Mouse (Mus musculus): Measurements from ENCODE around the gene Pfkfb4.

Gene Pfkfb4

DNA sequence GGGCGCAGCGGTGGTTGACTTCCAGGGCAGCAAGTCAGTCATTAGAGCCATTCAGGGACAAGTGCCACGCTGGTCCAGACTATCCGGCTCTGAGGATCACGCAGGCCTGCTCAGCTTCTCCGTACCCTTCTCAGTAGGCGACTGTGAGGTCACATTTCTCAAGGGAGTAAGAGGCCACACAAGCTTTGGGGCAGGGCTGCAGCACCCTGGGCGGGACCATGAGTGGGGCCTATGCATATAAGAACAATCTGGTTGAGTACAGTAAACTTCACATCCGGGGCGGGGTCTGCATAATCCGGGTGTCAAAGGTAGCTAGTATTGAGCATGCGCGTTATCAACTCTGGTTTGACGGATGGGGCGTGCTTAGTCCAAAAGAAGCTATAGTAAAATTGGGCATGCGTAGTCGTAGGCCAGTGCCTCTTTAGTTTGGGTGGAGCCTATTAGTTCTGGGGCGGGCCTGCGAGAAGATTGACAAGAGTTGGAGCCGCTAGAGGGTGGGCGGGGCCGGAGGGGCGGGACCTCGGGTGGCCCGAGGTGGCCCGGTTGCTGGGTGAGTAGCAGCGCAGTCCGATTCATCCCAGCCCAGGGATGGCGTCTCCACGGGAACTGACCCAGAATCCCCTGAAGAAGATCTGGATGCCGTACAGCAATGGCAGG is at the start of gene Pfkfb4:
Gene Pfkfb4 (plus strand): TSS at position 351 of the 657 bp plus-strand sequence.
- DNase-seq = peak; percentile 99

DNA sequence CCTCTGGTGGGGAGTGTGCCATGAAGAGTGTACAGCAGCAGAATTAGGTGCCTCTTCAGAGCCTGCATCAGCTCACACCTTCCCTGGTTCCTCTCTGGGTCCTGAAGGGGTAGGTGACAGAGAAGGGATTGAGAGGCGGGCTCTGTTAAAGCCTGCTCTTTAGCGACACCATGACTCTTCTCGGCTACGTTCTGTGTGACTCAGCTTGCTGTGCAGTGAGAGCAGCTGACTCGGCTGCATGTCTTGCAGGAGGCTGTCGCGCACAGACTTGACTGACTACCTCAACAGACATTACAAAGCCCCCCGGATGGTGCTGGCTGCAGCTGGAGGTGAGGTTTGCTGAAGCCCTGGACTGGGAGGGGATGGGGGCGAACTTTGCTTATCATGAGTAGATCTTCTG is 46.5 kb upstream of the Pfkfb4 start:
- DNase-seq = no peak

DNA sequence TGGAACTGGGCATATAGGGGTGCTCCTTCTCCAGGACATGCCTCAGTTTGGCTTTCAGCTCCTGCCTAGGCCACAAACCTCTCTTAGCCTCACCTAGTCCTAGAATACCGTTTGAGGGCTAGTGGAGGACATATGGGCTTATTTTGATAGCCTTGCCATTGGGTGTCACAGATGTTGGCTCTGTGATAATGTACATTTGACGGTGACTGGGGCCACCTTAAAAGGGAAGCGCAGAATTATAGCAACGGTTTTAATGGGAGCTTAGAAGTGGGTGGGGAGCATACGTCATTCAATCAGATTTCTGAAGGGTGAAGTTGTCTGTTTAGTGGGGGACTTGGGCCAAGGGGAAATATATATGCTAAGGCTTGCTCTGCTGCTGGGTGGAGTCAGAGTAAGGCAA is 46.0 kb upstream of the Pfkfb4 start:
- DNase-seq = no peak

DNA sequence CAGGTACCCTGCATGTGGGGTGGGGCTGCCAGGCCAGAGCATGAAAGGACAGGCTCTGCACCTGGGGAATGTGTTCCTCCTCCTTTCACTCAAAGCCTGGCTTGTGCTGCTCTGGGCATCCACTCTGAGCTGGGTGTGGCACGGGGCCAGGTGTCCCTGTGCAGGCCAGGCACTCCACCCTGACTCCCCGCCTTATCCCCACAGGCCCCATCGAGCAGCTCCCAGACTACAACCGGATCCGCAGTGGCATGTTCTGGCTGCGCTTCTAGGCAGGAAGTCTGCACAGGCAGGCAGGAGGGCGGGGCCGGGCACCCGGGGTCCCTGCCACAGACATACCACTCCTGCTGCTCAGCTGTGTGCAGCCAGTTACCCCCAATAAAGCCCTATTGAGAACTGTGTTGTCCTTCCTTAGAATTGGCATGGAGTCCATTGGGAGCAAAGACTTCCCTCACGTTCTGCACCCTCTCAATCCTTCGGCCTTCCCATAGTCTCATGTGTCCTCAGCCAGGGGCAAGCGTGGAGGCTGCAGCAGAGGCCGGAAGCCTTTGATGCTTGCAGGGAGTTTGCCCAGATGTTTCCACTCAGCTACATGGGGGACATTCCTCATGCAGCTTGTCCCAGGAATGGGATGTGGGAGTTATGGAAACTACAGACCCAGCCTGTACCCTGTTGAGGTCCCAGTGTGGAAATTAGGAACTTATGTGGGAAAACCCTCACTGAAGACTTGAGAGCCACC is 42.2 kb upstream of the Pfkfb4 start:
- DNase-seq = peak; percentile 69

DNA sequence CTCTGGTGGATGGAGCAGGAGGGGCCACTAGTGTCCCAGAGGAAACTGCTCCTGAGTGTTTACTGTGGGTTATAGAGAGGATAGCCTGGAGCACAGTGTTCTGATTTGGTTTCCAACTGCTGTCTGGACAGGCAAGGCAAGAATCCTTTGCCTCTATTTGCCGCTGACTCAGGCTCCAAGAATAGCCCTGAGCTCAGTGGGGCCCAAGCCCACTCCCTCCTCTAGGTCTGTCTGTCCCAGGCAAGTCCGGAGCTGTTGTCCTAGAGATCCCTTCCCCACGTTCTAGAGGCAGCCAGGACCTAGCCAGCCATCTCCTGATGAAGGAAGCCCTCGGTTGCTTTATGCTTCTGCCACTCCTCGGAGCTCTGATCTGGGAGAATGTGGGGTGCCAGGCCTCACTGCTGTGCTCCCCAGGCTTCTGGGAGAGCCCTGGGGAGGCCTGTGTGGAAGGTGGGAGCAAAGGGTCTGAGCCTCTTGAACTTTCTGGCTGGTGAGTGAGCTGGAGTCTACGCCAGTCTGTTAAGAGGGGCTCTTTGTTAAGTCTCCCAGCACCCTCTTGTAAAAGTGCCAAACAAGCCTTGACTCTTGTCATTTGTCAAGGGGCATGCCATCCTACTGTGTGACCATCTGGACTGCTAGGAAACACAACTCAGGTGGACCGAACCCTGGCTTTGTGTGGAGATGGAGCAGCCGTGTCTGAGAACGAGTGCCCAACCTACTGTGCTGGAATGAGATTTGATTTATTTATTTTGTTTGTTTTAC is 41.4 kb upstream of the Pfkfb4 start:
- no peak for DNase-seq

DNA sequence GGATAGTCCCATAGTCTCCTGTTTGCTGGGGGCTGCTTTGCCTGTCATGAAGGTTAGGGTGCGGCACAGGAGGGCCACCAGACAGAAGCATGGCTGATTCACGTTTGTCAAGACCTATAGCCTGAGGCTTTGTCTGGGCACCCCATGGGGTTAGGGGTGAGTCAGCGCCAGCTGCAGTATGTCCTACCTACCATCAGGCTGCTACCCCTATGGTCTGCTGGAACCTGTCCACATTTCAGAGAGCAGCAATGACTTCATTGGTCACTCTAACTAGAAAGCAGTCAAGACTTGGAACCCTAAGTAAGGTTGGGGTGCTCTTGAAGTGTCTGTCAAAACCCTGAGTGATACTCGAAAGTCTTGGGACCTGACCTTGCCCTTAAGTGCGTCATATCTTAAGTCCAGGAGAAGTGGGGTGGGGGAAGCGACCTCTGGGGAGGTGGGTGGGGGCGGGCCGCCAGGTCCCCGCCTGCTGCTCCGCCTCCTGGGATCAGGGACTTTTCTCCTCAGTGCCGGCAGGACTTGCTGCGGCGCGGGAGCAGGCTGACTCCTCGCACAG is 38.4 kb upstream of the Pfkfb4 start, which contains the start of gene Col7a1:
Gene Col7a1 (plus strand): TSS at position 506 of the 556 bp plus-strand sequence.
- peak; percentile 16 for DNase-seq

DNA sequence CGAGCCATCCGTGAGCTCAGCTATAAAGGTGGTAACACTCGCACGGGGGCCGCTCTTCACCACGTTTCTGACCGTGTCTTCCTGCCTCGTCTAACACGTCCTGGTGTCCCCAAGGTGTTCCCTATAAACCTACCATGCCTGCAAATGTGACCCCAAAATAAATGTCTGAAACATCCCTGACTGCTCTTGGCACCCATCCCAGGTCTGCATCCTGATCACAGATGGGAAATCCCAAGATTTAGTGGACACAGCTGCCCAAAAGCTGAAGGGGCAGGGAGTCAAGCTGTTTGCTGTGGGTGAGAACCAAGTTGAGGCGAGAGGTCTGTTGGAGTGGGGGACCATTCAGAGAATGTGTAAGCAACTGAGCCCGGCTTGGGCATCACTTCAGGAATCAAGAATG is 36.3 kb upstream of the Pfkfb4 start:
- no peak for DNase-seq

DNA sequence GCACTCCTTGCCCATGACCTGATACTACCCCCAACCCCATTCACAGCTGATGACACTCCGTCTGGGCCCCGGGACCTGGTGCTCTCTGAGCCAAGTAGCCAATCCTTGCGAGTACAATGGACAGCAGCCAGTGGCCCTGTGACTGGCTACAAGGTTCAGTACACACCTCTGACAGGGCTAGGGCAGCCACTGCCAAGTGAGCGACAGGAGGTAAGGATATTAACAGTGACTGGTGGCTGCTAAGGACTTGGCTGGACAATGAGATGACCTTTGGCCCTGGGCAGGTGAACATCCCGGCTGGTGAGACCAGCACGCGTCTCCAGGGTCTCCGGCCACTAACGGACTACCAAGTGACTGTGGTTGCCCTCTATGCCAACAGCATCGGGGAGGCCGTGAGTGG is 35.7 kb upstream of the Pfkfb4 start:
- no peak for DNase-seq

DNA sequence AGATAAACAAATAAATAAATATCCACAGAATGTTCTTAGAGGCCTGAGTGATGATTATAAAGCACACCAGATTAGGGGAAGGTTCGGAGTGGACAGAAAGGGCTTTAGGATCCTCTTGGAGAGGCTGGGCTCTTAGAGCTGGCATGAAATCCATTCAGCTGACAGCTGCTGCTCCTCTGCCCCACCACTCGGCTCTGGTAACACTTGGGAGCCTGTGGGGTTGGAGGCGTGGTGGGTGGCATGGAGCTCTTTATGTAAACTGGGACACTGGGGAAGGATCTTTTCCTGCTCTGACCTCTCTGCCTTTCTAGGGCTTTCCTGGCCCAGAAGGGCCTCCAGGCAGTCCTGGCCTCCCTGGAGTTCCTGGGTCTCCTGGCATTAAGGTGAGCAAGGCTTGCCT is 28.0 kb upstream of the Pfkfb4 start:
- DNase-seq = no peak

DNA sequence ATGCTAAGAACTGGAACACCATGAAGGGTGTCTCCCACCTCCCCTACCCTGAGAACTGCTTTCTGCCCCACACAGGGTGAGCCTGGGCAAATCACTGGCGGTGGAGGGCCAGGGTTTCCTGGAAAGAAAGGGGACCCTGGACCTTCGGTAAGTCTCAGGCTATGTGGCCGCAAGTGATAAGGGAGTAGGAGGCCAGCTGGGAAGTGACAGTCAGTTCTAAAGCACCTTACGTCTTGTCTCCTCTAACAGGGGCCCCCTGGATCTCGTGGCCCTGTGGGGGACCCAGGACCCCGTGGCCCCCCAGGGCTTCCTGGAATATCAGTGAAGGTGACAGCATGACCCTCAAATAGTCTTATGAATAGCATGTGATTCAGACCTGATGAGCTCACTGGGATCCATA is 27.2 kb upstream of the Pfkfb4 start:
- DNase-seq = no peak

DNA sequence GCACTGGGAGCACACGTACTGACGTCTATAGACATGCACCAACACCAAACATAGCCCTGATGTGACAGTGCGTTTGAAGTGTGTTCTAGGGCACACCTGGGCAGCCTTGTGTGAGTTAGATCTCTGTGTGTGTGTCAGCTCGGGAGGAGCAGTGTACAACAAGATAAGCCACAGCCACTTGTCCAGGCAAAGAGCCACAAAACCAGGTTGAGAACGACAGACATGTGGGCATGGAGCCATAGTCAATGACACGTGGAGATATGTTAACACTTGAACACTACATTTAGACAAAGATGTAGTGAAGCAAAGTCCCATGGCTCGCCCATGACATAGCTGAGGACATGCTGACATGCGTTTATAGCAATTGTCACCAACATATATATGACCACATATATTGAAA is 21.0 kb upstream of the Pfkfb4 start:
- DNase-seq = no peak

DNA sequence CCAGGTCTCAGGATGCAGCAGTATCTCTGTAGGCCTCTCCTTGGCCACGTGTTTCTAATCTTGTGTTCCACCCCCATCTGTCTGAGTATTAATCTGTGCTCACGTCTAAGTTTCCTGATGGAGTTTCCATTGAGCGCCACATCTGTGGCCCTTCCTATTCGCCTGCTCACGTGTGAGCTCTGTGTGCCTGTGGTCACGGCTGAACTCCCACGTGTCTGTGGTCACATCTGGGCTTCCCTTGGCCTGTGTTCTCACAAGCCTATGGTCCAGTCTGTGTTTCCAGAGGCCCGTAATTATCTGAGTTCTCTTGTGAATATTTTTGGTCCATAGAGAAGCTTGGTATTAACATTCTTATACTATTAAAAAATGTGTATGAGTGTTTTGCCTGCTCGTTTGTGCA is 15.1 kb upstream of the Pfkfb4 start:
- DNase-seq = no peak

DNA sequence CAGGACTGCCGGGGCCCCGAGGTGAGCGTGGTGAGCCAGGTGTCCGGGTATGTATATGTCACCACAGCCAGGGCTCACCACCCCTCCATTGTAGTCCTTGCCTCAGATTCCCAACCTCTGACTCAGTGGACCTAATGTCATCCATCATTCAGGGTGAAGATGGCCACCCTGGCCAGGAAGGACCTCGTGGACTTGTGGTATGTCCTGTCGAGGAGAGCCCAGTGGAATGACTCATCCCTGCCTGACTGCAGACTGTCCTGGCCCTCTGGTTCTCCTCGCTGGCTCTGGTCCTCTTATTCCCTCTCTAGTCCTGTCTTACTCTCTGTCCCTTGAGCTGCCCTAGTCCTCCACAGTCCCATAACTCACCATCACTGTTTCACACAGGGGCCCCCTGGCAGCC is 13.6 kb upstream of the Pfkfb4 start:
- DNase-seq = no peak

DNA sequence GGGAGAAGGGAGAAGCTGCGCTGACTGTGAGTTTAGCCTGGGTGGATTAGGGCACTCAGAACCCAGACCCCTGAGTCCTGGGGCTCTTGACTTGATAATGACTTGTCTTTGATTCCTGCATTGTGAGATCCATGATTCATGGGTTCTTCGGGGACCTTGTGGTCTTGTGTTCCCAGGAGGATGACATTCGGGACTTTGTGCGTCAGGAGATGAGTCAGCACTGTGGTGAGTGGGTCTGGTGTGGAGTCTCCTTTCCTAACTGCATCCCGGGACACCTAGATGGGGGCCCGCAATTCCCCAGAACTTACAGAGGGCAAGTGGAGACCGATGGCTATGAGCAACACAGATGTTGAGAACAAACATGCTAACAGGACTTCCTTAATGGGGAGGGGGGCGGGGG is 9.1 kb upstream of the Pfkfb4 start:
- DNase-seq = no peak

DNA sequence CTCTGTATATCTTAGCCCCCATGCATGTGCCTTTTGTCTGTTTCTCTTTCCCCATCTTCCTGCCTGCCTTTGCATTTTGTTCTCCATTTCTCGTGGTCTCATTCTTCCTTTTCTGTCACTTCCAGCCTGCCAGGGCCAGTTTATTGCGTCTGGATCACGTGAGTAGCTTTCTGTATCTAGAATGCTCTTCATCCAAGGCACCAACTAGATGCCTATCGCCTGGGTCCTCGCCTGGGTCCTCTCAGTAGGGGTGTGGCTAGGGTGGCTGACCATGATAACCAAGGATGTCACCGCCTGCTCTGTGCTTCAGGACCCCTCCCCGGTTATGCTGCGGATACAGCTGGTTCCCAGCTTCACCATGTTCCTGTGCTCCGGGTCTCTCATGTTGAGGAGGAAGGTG is 8.4 kb upstream of the Pfkfb4 start:
- no peak for DNase-seq

DNA sequence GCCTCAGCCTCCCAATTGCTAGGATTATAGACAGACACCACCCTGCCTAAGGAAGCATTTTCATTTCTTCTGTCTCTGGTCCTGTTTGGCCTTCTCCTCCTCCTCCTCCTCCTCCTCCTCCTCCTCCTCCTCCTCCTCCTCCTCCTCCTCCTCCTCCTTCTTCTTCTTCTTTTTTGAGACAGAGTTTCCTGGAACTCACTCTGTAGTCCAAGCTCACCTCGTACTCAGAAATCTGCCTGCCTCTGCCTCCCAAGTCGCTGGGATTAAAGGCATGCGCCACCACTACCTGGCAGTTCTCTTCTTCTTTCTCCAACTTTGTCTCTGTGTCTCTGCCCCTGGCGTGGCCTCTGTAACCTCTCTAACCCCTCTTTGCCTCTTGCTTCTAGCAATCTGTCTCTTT is 5.9 kb upstream of the Pfkfb4 start, which contains the start of gene Ucn2:
Gene Ucn2 (plus strand): TSS at position 301 of the 400 bp plus-strand sequence.
- DNase-seq = no peak

DNA sequence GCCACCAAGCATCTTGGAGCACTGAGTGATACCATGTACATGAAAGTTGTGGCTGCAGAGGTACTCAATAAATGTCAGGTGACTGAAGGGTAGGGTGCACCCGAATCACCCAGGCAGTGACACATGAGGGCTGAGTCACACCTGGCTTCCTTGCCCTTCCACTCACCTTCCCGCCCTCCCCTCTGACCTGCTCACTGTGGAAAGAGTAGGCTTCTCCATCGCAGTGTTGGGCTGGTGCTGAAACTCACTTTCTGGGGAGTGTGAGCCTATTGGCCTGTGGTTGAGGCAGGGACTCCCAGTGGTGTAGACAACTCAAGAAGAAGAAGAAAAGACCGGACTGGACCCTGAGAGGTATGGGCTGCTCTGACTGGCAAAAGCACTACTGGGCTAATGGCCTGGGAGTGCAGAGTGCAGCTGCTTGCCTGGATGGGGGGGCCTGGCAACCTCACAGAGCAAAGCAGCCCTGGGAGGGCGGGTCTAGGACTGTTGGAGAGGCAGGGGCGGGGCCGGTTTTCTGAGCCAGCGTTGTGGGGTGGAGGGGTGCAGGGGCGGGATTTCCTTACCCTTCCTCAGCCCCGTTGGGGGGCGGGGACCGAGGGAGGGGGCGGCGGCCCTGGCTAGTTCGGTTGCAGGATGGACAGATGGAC is 3.8 kb upstream of the Pfkfb4 start:
- peak; percentile 45 for DNase-seq

DNA sequence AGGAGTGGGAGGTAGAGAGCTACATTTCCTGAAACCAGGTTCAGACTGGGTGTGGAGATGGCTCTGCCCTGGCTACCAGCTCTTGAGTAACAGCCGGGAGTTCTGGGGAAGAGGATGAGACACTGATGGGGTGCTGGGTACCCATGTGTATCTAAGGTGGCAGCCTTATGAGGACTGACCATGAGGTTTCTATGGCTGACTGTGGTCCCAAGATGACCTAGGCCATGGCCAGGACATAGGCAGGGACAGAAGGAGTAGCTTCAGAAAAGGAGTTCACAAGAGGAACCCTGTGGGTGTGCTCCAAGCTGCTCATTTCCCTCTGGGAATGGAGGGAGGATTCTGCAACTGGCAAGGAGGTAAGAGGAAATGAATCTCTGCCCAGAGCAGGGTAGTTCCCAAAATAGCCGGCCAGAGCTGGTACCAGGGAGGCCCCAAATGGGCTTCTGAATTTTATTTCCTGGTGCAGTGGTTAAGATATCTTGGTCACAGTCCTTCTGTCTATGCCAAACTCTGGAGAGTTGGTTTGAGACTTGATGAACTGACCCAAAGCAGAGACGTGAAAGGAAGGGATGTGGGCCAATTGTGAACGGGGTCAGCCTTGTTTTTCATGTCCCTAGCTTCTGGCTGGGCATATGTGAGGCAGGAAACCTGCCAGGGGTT is 1.6 kb upstream of the Pfkfb4 start:
- no peak for DNase-seq

DNA sequence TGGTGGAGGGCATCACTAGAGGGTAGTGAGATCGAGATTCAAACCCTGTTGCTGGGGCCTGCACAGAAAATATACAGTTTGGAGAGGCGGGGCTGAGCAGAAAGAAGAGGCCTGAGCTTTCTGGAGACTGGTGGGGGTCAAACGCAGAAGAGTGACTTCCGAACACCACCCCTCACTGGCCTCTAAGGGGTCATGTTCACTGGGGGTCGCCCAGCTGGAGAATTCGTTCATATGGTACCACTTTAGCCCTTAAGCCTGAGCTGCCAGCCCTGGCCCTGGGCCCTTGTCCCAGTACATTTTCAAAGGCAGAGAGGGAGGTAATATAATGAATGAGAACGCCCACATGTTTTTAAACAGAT is 1.1 kb upstream of the Pfkfb4 start:
- DNase-seq = peak; percentile 34

DNA sequence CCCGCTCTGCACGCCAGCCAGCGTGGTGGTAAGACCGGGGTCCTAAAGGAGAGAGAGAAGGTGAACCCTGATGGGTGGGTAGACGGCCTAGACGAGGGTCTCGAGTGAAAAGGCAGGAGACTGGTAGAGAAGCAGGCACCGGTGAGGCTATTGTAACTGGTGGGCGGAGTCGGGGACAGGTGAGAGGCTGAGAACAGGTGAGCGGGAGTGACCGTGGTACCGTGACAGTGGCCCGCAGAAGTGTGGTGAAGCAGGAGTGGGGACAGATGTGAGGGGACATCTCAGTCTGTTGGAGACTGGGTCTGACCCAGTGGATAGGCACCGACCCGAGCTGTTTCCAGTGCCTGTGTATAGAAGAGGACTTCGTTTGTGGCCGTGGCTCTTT is 499 bp downstream of the Pfkfb4 start:
- no peak for DNase-seq

DNA sequence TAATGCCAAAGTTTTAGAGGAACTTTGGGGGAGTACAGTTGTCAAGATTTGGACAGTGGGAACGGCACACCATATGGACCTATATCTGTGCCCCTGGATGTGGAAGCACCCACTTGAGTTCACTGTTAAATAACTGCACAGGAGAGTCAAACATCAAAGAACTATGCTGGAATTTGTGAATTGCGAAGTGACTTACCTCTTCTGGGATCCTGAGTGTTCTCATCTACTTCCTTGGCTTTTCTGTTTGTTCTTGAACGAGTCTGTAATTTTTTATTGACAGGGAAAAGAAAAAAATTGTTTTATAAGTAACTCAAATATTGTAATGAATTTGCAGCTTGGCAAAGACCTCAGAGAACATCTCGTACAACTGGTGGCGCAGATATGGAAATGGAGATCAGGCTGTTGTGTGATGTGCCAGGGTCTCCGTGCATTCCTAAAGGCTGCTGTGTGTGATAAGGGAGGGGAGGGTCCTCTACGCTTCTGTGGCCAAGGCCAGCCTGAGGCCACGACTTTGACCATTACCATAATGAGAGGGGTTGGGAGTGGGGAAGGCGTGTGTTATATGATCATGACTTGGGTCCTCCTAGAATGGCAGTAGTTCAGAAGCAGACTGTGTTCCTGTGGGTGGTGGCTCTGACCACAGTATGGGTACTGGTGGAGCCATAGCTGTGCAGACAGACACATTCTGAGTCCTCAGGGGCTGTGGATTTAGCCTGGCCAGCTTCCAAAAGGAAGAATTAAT is 1.2 kb downstream of the Pfkfb4 start:
- DNase-seq = no peak

DNA sequence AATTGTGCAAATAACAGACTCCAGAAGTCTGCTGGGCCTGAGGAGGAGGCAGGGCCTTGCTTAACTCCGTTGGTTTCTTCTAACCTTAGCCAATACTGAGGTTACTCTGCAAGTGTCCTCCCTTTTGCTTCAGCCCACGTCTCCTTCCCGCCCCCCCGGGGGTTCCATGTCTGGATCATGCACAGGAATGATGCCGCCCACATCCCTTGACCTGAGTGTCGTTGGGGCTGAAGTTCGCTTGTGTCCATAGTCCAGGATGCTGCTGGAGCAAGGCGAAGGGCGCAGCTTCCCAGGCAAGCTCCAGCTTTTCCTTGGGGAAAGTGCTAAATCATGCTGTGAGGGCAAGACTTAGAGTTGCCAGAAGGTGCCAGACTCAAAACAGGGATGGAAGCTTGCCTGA is 4.8 kb downstream of the Pfkfb4 start:
- DNase-seq = no peak

Measured in embryo, embryonic 11 days (tissue).